Comparison of ENCODE assay signal across 11 mouse cellular contexts in genomic region chr6:88204531-88205385, GRCm38 (mm10). TPM values are rescaled to one million over a fixed set of nuclear protein-coding genes. Genes with fewer than 3 reads are reported as not detected.
A peak's percentile ranks its signal among the peaks of the same experiment; 100 is the strongest.
DNase-seq lines count a peak whose midpoint lies in the region; ATAC-seq and TF ChIP-seq lines count a peak whose summit lies in the region.
"Had no signal": no experiment of that assay in that cellular context is flagged by ENCODE, and none has a peak within 500 bp of the region (broad histone marks: within the 10 kb centered on the region; RNA-seq: fewer than 3 reads in every experiment).

No protein-coding gene starts in this region.

- H3K27me3 ChIP-seq in hindbrain, embryonic 10.5 days (ENCODE audit: insufficient read depth, poor library complexity, severe bottlenecking), result peaks cover 98% of the 10 kb centered on the region
- peaks cover 91% of the 10 kb centered on the region for H3K27me3 ChIP-seq in hindbrain, embryonic 14.5 days (ENCODE audit: control insufficient read depth, insufficient read depth, low read length)
- peaks cover 92% of the 10 kb centered on the region for H3K27me3 ChIP-seq in E14TG2a.4 (ENCODE audit: insufficient read depth, low read length)

- no peak overlapping the region for H3K4me2 ChIP-seq in hindbrain, embryonic 14.5 days (replicated peaks)

- no peaks in the 10 kb centered on the region for H3K36me3 ChIP-seq in hindbrain, embryonic 10.5 days
- no peaks in the 10 kb centered on the region for H3K36me3 ChIP-seq in hindbrain, embryonic 14.5 days (replicated peaks; ENCODE audit: control insufficient read depth, insufficient read depth)
- no peaks in the 10 kb centered on the region for H3K36me3 ChIP-seq in E14TG2a.4 (ENCODE audit: insufficient read depth, low read length)

- H3K4me1 ChIP-seq in hindbrain, embryonic 10.5 days (replicated peaks), result peaks cover 51% of the 10 kb centered on the region
- no peaks in the 10 kb centered on the region for H3K4me1 ChIP-seq in hindbrain, embryonic 14.5 days (replicated peaks; ENCODE audit: control insufficient read depth, insufficient read depth, low read length)
- peaks cover 70% of the 10 kb centered on the region for H3K4me1 ChIP-seq in E14TG2a.4 (replicated peaks; ENCODE audit: low read depth, low read length)

- DNase-seq in hindbrain, embryonic 10.5 days (ENCODE audit: low spot score), result peak; percentile 39
- DNase-seq in hindbrain, embryonic 14.5 days (ENCODE audit: low spot score), result no peak
- peak; percentile 43 for DNase-seq in ZHBTc4 (ENCODE audit: low read depth, low spot score)
- peak; percentile 45 to 55 for DNase-seq in heart, postnatal 10 days
- no peak for DNase-seq in right cerebral cortex, postnatal 25 days
- DNase-seq in ovary, postnatal 36 days (ENCODE audit: low spot score), result no peak
- no peak for DNase-seq in thymus, postnatal 14 days
- DNase-seq: cerebellum, postnatal 25 days had no signal

- 0 out of 2 replicates have a peak overlapping the region, but pooled peaks have one; percentile 16 for H3K4me3 ChIP-seq in hindbrain, embryonic 10.5 days
- no peak overlapping the region for H3K4me3 ChIP-seq in hindbrain, embryonic 14.5 days (replicated peaks; ENCODE audit: low read length)
- H3K4me3 ChIP-seq in E14TG2a.4 (replicated peaks; ENCODE audit: low read length), result peak overlapping the region; percentile 20; the same call in 1 of the 2 replicates

- 9% methylated on average over 25 of the region's 25 CpGs for WGBS in hindbrain, embryonic 10.5 days
- WGBS in hindbrain, embryonic 14.5 days, result 5% methylated on average over 25 of the region's 25 CpGs

- no peak overlapping the region for H3K27ac ChIP-seq in hindbrain, embryonic 10.5 days
- H3K27ac ChIP-seq in hindbrain, embryonic 14.5 days, result no peak overlapping the region

- intact Hi-C loops in heart, postnatal 10 days (cut with DNase I), result no loop called here

- H3K9ac ChIP-seq in hindbrain, embryonic 14.5 days, result no peak overlapping the region

- no peak for TF ChIP-seq CTCF in E14TG2a.4 (conservative IDR thresholded peaks at IDR 0.05; ENCODE audit: low read length)

- H3K9me3 ChIP-seq in hindbrain, embryonic 10.5 days, result no peaks in the 10 kb centered on the region
- H3K9me3 ChIP-seq in hindbrain, embryonic 14.5 days (ENCODE audit: control insufficient read depth, low read length), result no peaks in the 10 kb centered on the region
- no peaks in the 10 kb centered on the region for H3K9me3 ChIP-seq in E14TG2a.4 (ENCODE audit: low read length)

- no peak for ATAC-seq in hindbrain, embryonic 14.5 days (ENCODE audit: low FRiP score)

RNA-seq across cellular contexts. Expression of gene Gata2, which starts 11.1 kb away (rescaled TPM):
- polyA plus RNA-seq in hindbrain, embryonic 10.5 days (2016; fragmentation: Nextera tagmentation; extraction: Ambion mirVana), result 20.0 and 20.8 TPM in 2 replicates
- polyA plus RNA-seq in hindbrain, embryonic 14.5 days (2014; fragmentation: Nextera tagmentation; extraction: Ambion mirVana), result 19.1 and 19.2 TPM in 2 replicates
- 10 to 100 TPM; 20.7 to 23.3 TPM for total RNA-seq in heart, postnatal 10 days (2021)

RNA-seq across cellular contexts. Expression of gene Dnajb8, which starts 17.3 kb away (rescaled TPM):
- polyA plus RNA-seq in hindbrain, embryonic 10.5 days (2016; fragmentation: Nextera tagmentation; extraction: Ambion mirVana), result not detected in 2 replicates
- not detected in 2 replicates for polyA plus RNA-seq in hindbrain, embryonic 14.5 days (2014; fragmentation: Nextera tagmentation; extraction: Ambion mirVana)
- not detected for total RNA-seq in heart, postnatal 10 days (2021)
- total RNA-seq: liver, adult 2 months had no signal
- polyA plus RNA-seq: liver, adult 2 months; thymus, postnatal 0 days had no signal

Comparison
In these comparisons a context has a peak if more than half of its experiments do, and no peak if none do; other contexts are left out.
1. DNase-seq: peak in hindbrain, embryonic 10.5 days (single experiment), ZHBTc4 (single experiment) and heart, postnatal 10 days (2 of 2); none in hindbrain, embryonic 14.5 days (single experiment), right cerebral cortex, postnatal 25 days (single experiment), ovary, postnatal 36 days (single experiment) and thymus, postnatal 14 days (single experiment).